Mouse (Mus musculus) hindbrain, embryonic 11.5 days (tissue): Measurements from ENCODE around the gene Kcnj1. TPM values are rescaled to one million over a fixed set of nuclear protein-coding genes. Genes with fewer than 3 reads are reported as not detected.

ENCODE experiments used
- ATAC-seq: fragments of 200-750 bp; cut with Nextera tagmentation; 2 replicates; pipeline ENCODE4 v1.8.0; 2017; ENCODE audit warnings: mild to moderate bottlenecking, moderate TSS enrichment, moderate library complexity; ENCODE audit not compliant: low FRiP score
- DNase-seq: peaks from one replicate; pipeline ENCODE4 v3.0.0-alpha.2; 2015; ENCODE audit warnings: low spot score
- H3K27ac ChIP-seq: fragments of 300-500 bp; sonication (generic); 2 replicates; pipeline ENCODE4 v1.5.1; 2014; ENCODE audit warnings: mild to moderate bottlenecking, low read depth, low read length
- H3K27me3 ChIP-seq: fragments of 300-500 bp; sonication (generic); 2 replicates; pipeline ENCODE4 v1.6.1; 2014; ENCODE audit warnings: mild to moderate bottlenecking, low read length, moderate library complexity, mixed read lengths; ENCODE audit not compliant: control insufficient read depth, insufficient read depth
- H3K36me3 ChIP-seq: fragments of 300-500 bp; sonication (generic); 2 replicates; pipeline ENCODE4 v1.6.1; 2014; ENCODE audit warnings: mild to moderate bottlenecking, low read length, moderate library complexity, mixed read lengths; ENCODE audit not compliant: control insufficient read depth, insufficient read depth
- H3K4me1 ChIP-seq: fragments of 300-500 bp; sonication (generic); replicated peaks from 2 replicates; pipeline ENCODE4 v1.6.1; 2014; ENCODE audit warnings: low read length, mixed read lengths; ENCODE audit not compliant: control insufficient read depth, insufficient read depth
- H3K4me2 ChIP-seq: fragments of 300-500 bp; sonication (generic); replicated peaks from 2 replicates; pipeline ENCODE4 v1.6.1; 2014; ENCODE audit warnings: mild to moderate bottlenecking, low read depth, low read length
- H3K4me3 ChIP-seq: fragments of 300-500 bp; sonication (generic); 2 replicates; pipeline ENCODE4 v1.5.1; 2014; ENCODE audit warnings: low read depth, low read length
- H3K9ac ChIP-seq: fragments of 300-500 bp; sonication (generic); 2 replicates; pipeline ENCODE4 v1.6.1; 2014; ENCODE audit warnings: low read depth, low read length
- H3K9me3 ChIP-seq: fragments of 300-500 bp; sonication (generic); 2 replicates; pipeline ENCODE4 v1.6.1; 2016; ENCODE audit warnings: low read length; ENCODE audit not compliant: control insufficient read depth
- WGBS: fragments of 180-500 bp; shearing (Covaris S2); extraction: QIAGEN DNeasy Blood & Tissue Kit; methylation state at CpG from one replicate; pipeline ENCODE4 v1.1.7; 2014; 5-methylcytosine and 5-hydroxymethylcytosine counted together
- polyA plus RNA-seq: library from polyadenylated mRNA; unstranded; fragments of >200 nt; fragmentation: Nextera tagmentation; extraction: Ambion mirVana; gene quantifications from 2 replicates; pipeline ENCODE4 v1.2.1, GENCODE M21; 2014

Kcnj1 gene
- polyA plus RNA-seq, 1 experiment from 2014 or later: not detected

GRCm38 (mm10) chr9:32348096-32348495 lies 24.2 kb upstream of the Kcnj1 start:
- WGBS: 78% methylated on average over 8 of the region's 8 CpGs
- H3K4me2 ChIP-seq: no peak overlapping the region
- ATAC-seq (no peak), DNase-seq (no peak)
- no peaks in the 10 kb centered on the region for H3K9me3 ChIP-seq
- peaks cover 29% of the 10 kb centered on the region for H3K27me3 ChIP-seq
- H3K9ac ChIP-seq: no peak overlapping the region
- 0 out of 2 replicates have a peak, but pooled peaks cover 2% of the 10 kb centered on the region for H3K4me1 ChIP-seq
- no peaks in the 10 kb centered on the region for H3K36me3 ChIP-seq
- H3K4me3 ChIP-seq: no peak overlapping the region
- H3K27ac ChIP-seq: no peak overlapping the region

- Histone ChIP-seq H3K27ac (no peak overlapping the region), H3K4me1 (0 out of 2 replicates have a peak, but pooled peaks cover under 1% of the 10 kb centered on the region), H3K4me2 (no peak overlapping the region), H3K9ac (no peak overlapping the region), H3K27me3 (peaks cover 18% of the 10 kb centered on the region), H3K4me3 (no peak overlapping the region), H3K9me3 (no peaks in the 10 kb centered on the region), H3K36me3 (no peaks in the 10 kb centered on the region)
- DNase-seq (no peak), ATAC-seq (no peak)
- WGBS: 89% methylated on average over 10 of the region's 10 CpGs
Measured at GRCm38 (mm10) chr9:32349344-32349743, 22.9 kb upstream of the Kcnj1 start.

- WGBS: 8% methylated on average over 6 of the region's 6 CpGs
- H3K27me3 ChIP-seq: peaks cover 8% of the 10 kb centered on the region; the same call in 1 of the 2 replicates
- no peak overlapping the region for H3K9ac ChIP-seq
- H3K27ac ChIP-seq: no peak overlapping the region
- DNase-seq (peak; percentile 84), ATAC-seq (no peak)
- H3K4me2 ChIP-seq: no peak overlapping the region
- H3K4me1 ChIP-seq: no peaks in the 10 kb centered on the region
- no peaks in the 10 kb centered on the region for H3K36me3 ChIP-seq
- no peaks in the 10 kb centered on the region for H3K9me3 ChIP-seq
- no peak overlapping the region for H3K4me3 ChIP-seq
Measured at GRCm38 (mm10) chr9:32350332-32350731, 22.0 kb upstream of the Kcnj1 start.

GRCm38 (mm10) chr9:32360770-32361169 lies 11.5 kb upstream of the Kcnj1 start:
- Histone ChIP-seq H3K27ac (no peak overlapping the region), H3K36me3 (no peaks in the 10 kb centered on the region), H3K9ac (no peak overlapping the region), H3K4me1 (no peaks in the 10 kb centered on the region), H3K27me3 (no peaks in the 10 kb centered on the region), H3K4me3 (no peak overlapping the region), H3K4me2 (no peak overlapping the region), H3K9me3 (no peaks in the 10 kb centered on the region)
- ATAC-seq: no peak
- no peak for DNase-seq
- 84% methylated on average over 1 of the region's 1 CpGs for WGBS

GRCm38 (mm10) chr9:32368812-32369211 lies 3.5 kb upstream of the Kcnj1 start:
- Histone ChIP-seq H3K36me3 (no peaks in the 10 kb centered on the region), H3K4me2 (no peak overlapping the region), H3K27ac (no peak overlapping the region), H3K4me3 (no peak overlapping the region), H3K9me3 (no peaks in the 10 kb centered on the region), H3K4me1 (no peaks in the 10 kb centered on the region), H3K9ac (no peak overlapping the region), H3K27me3 (no peaks in the 10 kb centered on the region)
- ATAC-seq: no peak
- DNase-seq: no peak
- WGBS: 50% methylated on average over 2 of the region's 2 CpGs

GRCm38 (mm10) chr9:32369388-32369787 lies 2.9 kb upstream of the Kcnj1 start:
- 44% methylated on average over 6 of the region's 6 CpGs for WGBS
- H3K9ac ChIP-seq: no peak overlapping the region
- ATAC-seq (no peak), DNase-seq (peak; percentile 25)
- H3K4me3 ChIP-seq: no peak overlapping the region
- no peaks in the 10 kb centered on the region for H3K4me1 ChIP-seq
- H3K9me3 ChIP-seq: no peaks in the 10 kb centered on the region
- H3K27ac ChIP-seq: no peak overlapping the region
- no peaks in the 10 kb centered on the region for H3K27me3 ChIP-seq
- no peaks in the 10 kb centered on the region for H3K36me3 ChIP-seq
- H3K4me2 ChIP-seq: no peak overlapping the region

- H3K4me2 ChIP-seq: no peak overlapping the region
- no peaks in the 10 kb centered on the region for H3K27me3 ChIP-seq
- H3K4me1 ChIP-seq: no peaks in the 10 kb centered on the region
- H3K36me3 ChIP-seq: no peaks in the 10 kb centered on the region
- H3K9ac ChIP-seq: no peak overlapping the region
- no peak overlapping the region for H3K27ac ChIP-seq
- DNase-seq (no peak), ATAC-seq (no peak)
- H3K4me3 ChIP-seq: no peak overlapping the region
- no peaks in the 10 kb centered on the region for H3K9me3 ChIP-seq
- 97% methylated on average over 6 of the region's 6 CpGs for WGBS
Measured at GRCm38 (mm10) chr9:32373656-32374055, 1.4 kb downstream of the Kcnj1 start.

GRCm38 (mm10) chr9:32376031-32376430 lies 3.7 kb downstream of the Kcnj1 start:
- 88% methylated on average over 7 of the region's 7 CpGs for WGBS

GRCm38 (mm10) chr9:32376863-32377590 lies 4.7 kb downstream of the Kcnj1 start:
- H3K9me3 ChIP-seq: no peaks in the 10 kb centered on the region
- no peak for DNase-seq

More at GRCm38 (mm10) chr9:32376031-32376430, 3.7 kb downstream of the Kcnj1 start:
- Histone ChIP-seq H3K4me1 (no peaks in the 10 kb centered on the region), H3K4me2 (no peak overlapping the region), H3K9me3 (no peaks in the 10 kb centered on the region), H3K27me3 (no peaks in the 10 kb centered on the region), H3K4me3 (no peak overlapping the region), H3K27ac (no peak overlapping the region), H3K9ac (no peak overlapping the region), H3K36me3 (no peaks in the 10 kb centered on the region)
- DNase-seq: no peak
- ATAC-seq: no peak

More at GRCm38 (mm10) chr9:32376863-32377590, 4.7 kb downstream of the Kcnj1 start:
- no peak overlapping the region for H3K9ac ChIP-seq
- 88% methylated on average over 5 of the region's 5 CpGs for WGBS
- no peak overlapping the region for H3K4me3 ChIP-seq
- no peaks in the 10 kb centered on the region for H3K27me3 ChIP-seq
- H3K4me1 ChIP-seq: no peaks in the 10 kb centered on the region
- no peaks in the 10 kb centered on the region for H3K36me3 ChIP-seq
- no peak for ATAC-seq
- H3K27ac ChIP-seq: no peak overlapping the region
- no peak overlapping the region for H3K4me2 ChIP-seq
